Mouse (Mus musculus) hindbrain, embryonic 15.5 days (tissue): ENCODE measurements around the gene Stx11. TPM values are rescaled to one million over a fixed set of nuclear protein-coding genes. Genes with fewer than 3 reads are reported as not detected.

Experiments
- ATAC-seq: fragments of 200-750 bp; cut with Nextera tagmentation; 2 replicates; pipeline ENCODE4 v1.8.0; 2017; ENCODE audit warnings: low read depth, moderate number of reproducible peaks, moderate TSS enrichment; ENCODE audit not compliant: low FRiP score
- H3K27ac ChIP-seq: fragments of 300-500 bp; sonication (generic); replicated peaks from 2 replicates; pipeline ENCODE4 v1.5.1; 2015; ENCODE audit warnings: mild to moderate bottlenecking, inconsistent platforms
- H3K27me3 ChIP-seq: fragments of 300-500 bp; sonication (generic); 2 replicates; pipeline ENCODE4 v1.6.1; 2015; ENCODE audit warnings: control low read depth, inconsistent platforms
- H3K36me3 ChIP-seq: fragments of 300-500 bp; sonication (generic); 2 replicates; pipeline ENCODE4 v1.6.1; 2015; ENCODE audit warnings: control low read depth, inconsistent platforms
- H3K4me1 ChIP-seq: fragments of 300-500 bp; sonication (generic); replicated peaks from 2 replicates; pipeline ENCODE4 v1.6.1; 2015; ENCODE audit warnings: control low read depth, inconsistent platforms
- H3K4me2 ChIP-seq: fragments of 300-500 bp; sonication (generic); 2 replicates; pipeline ENCODE4 v1.6.1; 2015; ENCODE audit warnings: moderate library complexity, mild to moderate bottlenecking, inconsistent platforms
- H3K4me3 ChIP-seq: fragments of 300-500 bp; sonication (generic); 2 replicates; pipeline ENCODE4 v1.5.1; 2015; ENCODE audit warnings: mild to moderate bottlenecking, inconsistent platforms
- H3K9ac ChIP-seq: fragments of 300-500 bp; sonication (generic); 2 replicates; pipeline ENCODE4 v1.6.1; 2015; ENCODE audit warnings: inconsistent platforms
- H3K9me3 ChIP-seq: fragments of 300-500 bp; sonication (generic); 2 replicates; pipeline ENCODE4 v1.6.1; 2016; ENCODE audit warnings: control low read depth, inconsistent platforms
- WGBS: fragments of 180-500 bp; shearing (Covaris S2); methylation state at CpG from one replicate; pipeline ENCODE4 v1.1.7; 2015; 5-methylcytosine and 5-hydroxymethylcytosine counted together
- polyA plus RNA-seq: library from polyadenylated mRNA; unstranded; fragments of >200 nt; fragmentation: Nextera tagmentation; extraction: Ambion mirVana; gene quantifications from 2 replicates; pipeline ENCODE4 v1.2.1, GENCODE M21; 2015

The Stx11 gene
- polyA plus RNA-seq, 1 experiment from 2014 or later = 1.8 TPM

DNA sequence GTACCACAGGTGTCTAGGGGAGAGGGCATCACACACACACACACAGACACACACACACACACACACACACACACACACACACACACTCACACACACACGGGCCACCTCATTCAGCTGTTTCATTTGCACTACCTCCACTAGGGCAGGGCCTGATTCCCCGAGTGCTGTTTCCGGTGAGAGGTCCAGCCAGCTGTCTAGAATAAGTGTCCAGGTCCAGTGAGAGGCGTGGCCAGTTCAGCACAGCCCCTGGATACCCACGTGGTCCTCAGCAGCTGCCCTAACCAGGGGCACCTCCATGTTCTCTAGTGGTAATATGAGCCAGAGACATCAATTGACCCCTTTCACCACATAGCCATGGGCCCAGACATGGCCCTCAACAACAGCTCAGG, 60.0 kb downstream of the Stx11 start:
- WGBS = 80% methylated on average over 5 of the region's 5 CpGs
- no peaks in the 10 kb centered on the region for H3K4me1 ChIP-seq
- no peaks in the 10 kb centered on the region for H3K27me3 ChIP-seq
- H3K36me3 ChIP-seq = no peaks in the 10 kb centered on the region
- no peak overlapping the region for H3K4me2 ChIP-seq
- no peak overlapping the region for H3K4me3 ChIP-seq
- no peak; the same call in 1 of the 2 replicates for ATAC-seq
- no peaks in the 10 kb centered on the region for H3K9me3 ChIP-seq
- H3K9ac ChIP-seq = no peak overlapping the region
- H3K27ac ChIP-seq = no peak overlapping the region

DNA sequence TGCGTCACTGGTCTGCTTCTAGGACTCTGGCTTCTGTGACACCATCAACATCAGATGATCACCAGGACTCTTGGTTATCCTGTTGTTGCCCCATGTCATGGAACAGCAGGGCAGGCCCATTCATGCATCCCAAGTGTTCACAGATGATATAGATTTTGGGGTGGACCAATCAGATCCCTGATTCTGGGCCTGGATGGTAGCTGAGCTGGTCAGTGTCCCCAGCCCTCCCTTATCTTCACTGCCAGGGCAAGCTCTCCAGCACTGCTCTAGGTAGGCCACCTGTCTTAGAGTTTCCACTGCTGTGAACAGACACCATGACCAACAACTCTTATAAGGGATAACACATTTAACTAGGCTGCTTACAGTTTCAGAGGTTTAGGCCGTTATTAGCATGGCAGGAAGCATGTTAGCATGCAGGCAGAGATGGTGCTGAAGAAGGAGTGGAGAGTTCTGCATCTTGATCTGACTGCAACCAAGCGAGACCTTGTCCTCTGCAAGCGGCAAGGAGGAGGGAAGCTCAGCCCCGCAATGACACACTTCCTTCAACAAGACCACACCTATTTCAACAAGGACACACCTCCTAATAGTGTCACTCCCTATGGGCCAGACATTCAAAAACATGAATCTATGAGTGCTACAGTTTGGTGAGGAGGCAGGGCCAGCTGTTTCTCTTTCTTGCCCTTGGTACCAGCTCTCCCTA, 60.5 kb downstream of the Stx11 start:
- no peak overlapping the region for H3K27ac ChIP-seq
- ATAC-seq = no peak
- whole genome bisulfite sequencing = 84% methylated on average over 5 of the region's 5 CpGs
- no peaks in the 10 kb centered on the region for H3K27me3 ChIP-seq
- no peaks in the 10 kb centered on the region for H3K9me3 ChIP-seq
- no peak overlapping the region for H3K4me2 ChIP-seq
- no peak overlapping the region for H3K4me3 ChIP-seq
- H3K4me1 ChIP-seq = no peaks in the 10 kb centered on the region
- H3K36me3 ChIP-seq = no peaks in the 10 kb centered on the region
- H3K9ac ChIP-seq = no peak overlapping the region

DNA sequence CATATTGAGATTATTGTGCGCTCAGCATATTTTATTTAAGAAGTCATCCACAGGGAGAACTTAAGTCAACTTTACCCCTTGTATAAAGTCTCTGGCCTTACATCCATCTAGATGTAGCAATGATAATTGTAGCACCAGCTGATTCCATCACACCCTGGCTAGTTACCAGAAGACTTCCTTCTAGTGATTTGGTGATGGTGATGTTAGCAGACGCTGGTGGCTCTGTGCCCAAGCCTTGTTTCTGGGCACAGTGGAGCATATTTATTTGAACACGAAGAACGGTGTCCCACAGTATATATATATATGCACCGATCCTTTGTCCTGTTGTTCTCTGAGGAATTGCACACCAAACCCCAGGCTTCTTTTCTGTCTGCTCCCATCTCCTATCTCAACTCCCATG, 64.2 kb downstream of the Stx11 start:
- H3K4me1 ChIP-seq = no peaks in the 10 kb centered on the region
- no peaks in the 10 kb centered on the region for H3K36me3 ChIP-seq
- no peak overlapping the region for H3K9ac ChIP-seq
- H3K4me3 ChIP-seq = no peak overlapping the region
- ATAC-seq = no peak
- H3K27me3 ChIP-seq = no peaks in the 10 kb centered on the region
- WGBS = 87% methylated on average over 5 of the region's 5 CpGs
- H3K27ac ChIP-seq = no peak overlapping the region
- H3K4me2 ChIP-seq = no peak overlapping the region
- no peaks in the 10 kb centered on the region for H3K9me3 ChIP-seq

DNA sequence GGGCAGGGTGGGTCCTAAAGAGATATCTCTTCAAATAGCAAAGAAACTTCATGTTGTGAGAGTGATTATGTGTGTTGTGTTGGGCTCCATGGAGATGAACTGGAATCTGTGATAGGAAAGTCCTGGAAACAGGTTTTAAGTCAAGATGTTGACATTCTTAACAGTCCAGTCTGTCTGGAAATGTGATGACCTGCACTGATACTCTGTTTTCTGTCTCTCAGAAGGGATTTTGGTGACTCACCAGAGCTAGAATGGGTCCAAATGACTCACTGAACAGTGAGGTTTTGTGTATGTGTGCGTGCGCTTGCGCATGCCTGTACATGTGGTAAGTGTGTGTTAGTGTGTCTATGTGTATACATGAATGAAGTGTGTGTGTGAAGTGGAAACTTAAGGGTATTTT, 70.8 kb downstream of the Stx11 start:
- Histone ChIP-seq H3K27ac (no peak overlapping the region), H3K4me3 (no peak overlapping the region), H3K9me3 (no peaks in the 10 kb centered on the region), H3K36me3 (no peaks in the 10 kb centered on the region), H3K4me2 (no peak overlapping the region), H3K4me1 (no peaks in the 10 kb centered on the region), H3K27me3 (no peaks in the 10 kb centered on the region), H3K9ac (no peak overlapping the region)
- WGBS = 100% methylated on average over 3 of the region's 3 CpGs
- no peak for ATAC-seq

DNA sequence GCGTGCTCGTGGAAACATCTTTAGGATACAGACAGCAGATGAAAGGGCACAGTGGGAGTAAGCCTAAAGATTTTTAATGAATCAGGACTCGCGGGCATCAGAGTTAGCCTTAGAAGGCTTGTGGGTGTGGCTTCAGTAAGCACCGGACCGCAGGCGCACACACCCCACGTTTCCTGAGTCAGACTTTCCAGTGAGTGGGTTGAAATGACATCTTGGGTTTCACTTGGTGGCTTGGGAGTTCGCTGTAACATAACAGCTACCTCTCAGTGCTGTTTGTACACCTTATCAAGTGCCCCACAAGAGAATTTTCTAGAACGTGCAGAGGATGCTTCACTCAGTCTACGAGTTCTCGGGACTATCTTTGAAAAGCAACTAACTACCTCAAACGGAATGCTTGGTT, 75.7 kb downstream of the Stx11 start:
- no peak for ATAC-seq
- WGBS = 85% methylated on average over 13 of the region's 13 CpGs
- Histone ChIP-seq H3K4me2 (no peak overlapping the region), H3K4me3 (no peak overlapping the region), H3K36me3 (no peaks in the 10 kb centered on the region), H3K4me1 (no peaks in the 10 kb centered on the region), H3K9ac (no peak overlapping the region), H3K27ac (no peak overlapping the region), H3K9me3 (no peaks in the 10 kb centered on the region), H3K27me3 (no peaks in the 10 kb centered on the region)

Other genes starting within 250 kb of the Stx11 start
- gene Utrn, start 94.9 kb downstream of the Stx11 start, polyA plus RNA-seq = 25.6 and 30.2 TPM in 2 replicates
- gene Sf3b5, start 41.0 kb upstream of the Stx11 start, polyA plus RNA-seq = 23.6 and 24.3 TPM in 2 replicates
- gene Plagl1, start 96.2 kb upstream of the Stx11 start, polyA plus RNA-seq = 30.8 and 34.1 TPM in 2 replicates
- gene Zc2hc1b, start 213.7 kb upstream of the Stx11 start, polyA plus RNA-seq = not detected in 2 replicates
- 31.1 and 36.1 TPM in 2 replicates for gene Ltv1, start 228.9 kb upstream of the Stx11 start, polyA plus RNA-seq